Mouse (Mus musculus): Measurements from ENCODE around the gene Ep300. TPM values are rescaled to one million over a fixed set of nuclear protein-coding genes. Genes with fewer than 3 reads are reported as not detected.

Ep300 gene
- polyA plus RNA-seq, 1 experiment: 28.9 TPM

- no peak for TF ChIP-seq GATA1 (IDR thresholded peaks at IDR 0.05; ENCODE audit: low read length)
Measured at GRCm38 (mm10) chr15:81576961-81577360, 8.2 kb upstream of the Ep300 start.

GRCm38 (mm10) chr15:81577743-81578165 lies 7.4 kb upstream of the Ep300 start:
- TF ChIP-seq GATA1 (IDR thresholded peaks at IDR 0.05; ENCODE audit: low read length): no peak

GRCm38 (mm10) chr15:81584466-81584865 lies 685 bp upstream of the Ep300 start:
- no peak for TF ChIP-seq GATA1 (IDR thresholded peaks at IDR 0.05; ENCODE audit: low read length)

GRCm38 (mm10) chr15:81585746-81586461 lies 753 bp downstream of the Ep300 start:
- no peak for TF ChIP-seq GATA1 (IDR thresholded peaks at IDR 0.05; ENCODE audit: low read length)

- TF ChIP-seq GATA1 (IDR thresholded peaks at IDR 0.05; ENCODE audit: low read length): no peak
Measured at GRCm38 (mm10) chr15:81586466-81586865, 1.3 kb downstream of the Ep300 start.

GRCm38 (mm10) chr15:81587686-81588085 lies 2.5 kb downstream of the Ep300 start:
- no peak for TF ChIP-seq GATA1 (IDR thresholded peaks at IDR 0.05; ENCODE audit: low read length)

- TF ChIP-seq GATA1 (IDR thresholded peaks at IDR 0.05; ENCODE audit: low read length): no peak
Measured at GRCm38 (mm10) chr15:81594146-81594696, 9.1 kb downstream of the Ep300 start.

- no peak for TF ChIP-seq GATA1 (IDR thresholded peaks at IDR 0.05; ENCODE audit: low read length)
Measured at GRCm38 (mm10) chr15:81605241-81605640, 20.1 kb downstream of the Ep300 start.

GRCm38 (mm10) chr15:81606634-81607033 lies 21.5 kb downstream of the Ep300 start:
- TF ChIP-seq GATA1 (IDR thresholded peaks at IDR 0.05; ENCODE audit: low read length): no peak

- TF ChIP-seq GATA1 (IDR thresholded peaks at IDR 0.05; ENCODE audit: low read length): no peak
Measured at GRCm38 (mm10) chr15:81649516-81650455, 64.6 kb downstream of the Ep300 start.

GRCm38 (mm10) chr15:81650636-81651035 lies 65.5 kb downstream of the Ep300 start:
- TF ChIP-seq GATA1 (IDR thresholded peaks at IDR 0.05; ENCODE audit: low read length): no peak

- no peak for TF ChIP-seq GATA1 (IDR thresholded peaks at IDR 0.05; ENCODE audit: low read length)
Measured at GRCm38 (mm10) chr15:81661701-81662100, 76.5 kb downstream of the Ep300 start.

- TF ChIP-seq GATA1 (IDR thresholded peaks at IDR 0.05; ENCODE audit: low read length): no peak
Measured at GRCm38 (mm10) chr15:81663281-81663680, 78.1 kb downstream of the Ep300 start.

- TF ChIP-seq GATA1 (IDR thresholded peaks at IDR 0.05; ENCODE audit: low read length): no peak
Measured at GRCm38 (mm10) chr15:81663697-81664561, 78.8 kb downstream of the Ep300 start, which contains the start of gene L3mbtl2. Gene L3mbtl2 (plus strand): TSS chr15:81663889.

- no peak for TF ChIP-seq GATA1 (IDR thresholded peaks at IDR 0.05; ENCODE audit: low read length)
Measured at GRCm38 (mm10) chr15:81666957-81667356, 81.8 kb downstream of the Ep300 start.

All from G1E-ER4 (cell line).